Mouse (Mus musculus) common myeloid progenitor, adult 5-6 weeks (primary cell): Measurements from ENCODE around the gene Itpkc. TPM values are rescaled to one million over a fixed set of nuclear protein-coding genes. Genes with fewer than 3 reads are reported as not detected.

Experiments
- ATAC-seq: replicated peaks from 2 replicates; pipeline ENCODE4 v1.8.0; 2016; ENCODE audit warnings: low read depth, mild to moderate bottlenecking, moderate TSS enrichment, inconsistent platforms; ENCODE audit not compliant: poor library complexity, severe bottlenecking
- total RNA-seq: library from RNA; stranded (forward); fragments of 200-1000, 187-1606 nt; gene quantifications from 2 replicates; pipeline ENCODE4 v1.2.3, GENCODE M21; 2017

Itpkc gene
- total RNA-seq, 1 experiment from 2014 or later, result 5.2 TPM

DNA sequence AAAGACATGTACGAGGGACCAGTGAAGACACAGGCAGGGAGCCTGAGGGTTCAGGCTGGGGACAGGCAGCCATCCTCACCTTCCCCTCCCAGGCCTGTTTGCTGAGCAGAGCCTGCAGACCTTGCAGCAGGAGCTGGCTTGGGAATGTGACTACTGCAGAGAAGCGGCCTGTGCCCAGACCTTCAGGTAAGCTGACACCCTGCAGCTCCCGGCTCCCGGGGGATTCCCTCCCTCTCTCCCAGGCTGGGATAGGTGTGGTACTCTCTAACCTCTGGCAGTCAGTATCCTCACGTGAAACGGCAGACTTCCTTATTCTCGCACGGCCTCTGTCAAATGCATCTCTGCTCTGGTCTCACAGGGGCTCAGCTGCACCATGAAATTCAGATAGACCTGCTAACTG is 14.8 kb upstream of the Itpkc start:
- ATAC-seq, result no peak

DNA sequence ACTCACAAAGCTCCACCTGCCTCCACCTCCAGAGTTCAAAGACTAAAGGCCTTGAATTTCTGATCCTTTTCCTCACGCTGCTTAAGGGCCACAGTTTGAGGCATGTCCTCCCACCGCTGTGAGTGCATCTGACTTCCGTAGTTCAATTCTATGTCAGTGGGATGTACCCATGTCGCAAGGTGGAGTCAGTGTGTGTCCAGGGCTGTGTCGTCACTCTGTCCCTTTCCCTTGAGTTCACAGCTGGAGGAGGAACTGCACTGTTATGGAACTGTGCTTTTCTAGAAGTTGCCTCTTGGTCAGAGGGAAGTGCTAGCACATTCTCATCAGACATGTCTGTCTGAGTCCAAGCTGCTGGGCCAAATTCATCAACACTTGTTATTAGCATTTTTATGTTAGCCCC is 10.1 kb upstream of the Itpkc start:
- no peak; the same call in 1 of the 2 replicates for ATAC-seq

DNA sequence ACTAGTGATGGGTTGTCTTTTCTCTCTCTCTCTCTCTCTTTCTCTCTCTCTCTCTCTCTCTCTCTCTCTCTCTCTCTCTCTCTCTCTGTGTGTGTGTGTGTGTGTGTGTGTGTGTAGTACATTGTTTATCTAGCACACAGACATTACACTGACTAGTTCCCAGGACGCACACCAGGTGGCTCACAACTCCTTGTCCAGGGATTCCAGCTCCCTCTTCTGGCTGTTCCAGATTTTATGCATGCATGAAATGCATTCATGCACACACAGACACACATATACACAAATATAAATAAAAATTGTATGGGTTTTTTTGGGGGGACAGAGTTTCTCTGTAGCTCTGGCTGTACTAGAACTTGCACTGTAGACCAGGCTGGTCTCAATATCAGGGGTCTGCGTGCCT is 9.1 kb upstream of the Itpkc start:
- ATAC-seq, result no peak

DNA sequence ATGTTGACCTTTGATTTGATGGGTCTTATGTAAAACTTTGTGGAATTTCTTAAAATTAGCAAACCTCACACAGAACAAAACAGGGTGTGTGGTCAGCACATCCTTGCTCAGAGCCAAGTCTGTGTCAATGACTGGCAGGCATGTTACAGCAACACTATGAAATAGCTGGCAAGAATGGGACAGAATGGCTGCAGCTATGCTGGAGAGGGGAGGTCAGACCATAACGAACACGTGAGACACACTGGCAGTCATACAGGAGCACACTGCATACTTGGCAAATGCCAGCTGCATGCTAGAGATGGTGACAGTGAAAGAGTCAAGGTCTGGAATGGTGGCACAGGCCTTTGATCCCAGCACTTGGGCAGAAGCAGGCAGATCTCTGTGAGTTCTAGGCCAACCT is 7.3 kb upstream of the Itpkc start:
- no peak for ATAC-seq

DNA sequence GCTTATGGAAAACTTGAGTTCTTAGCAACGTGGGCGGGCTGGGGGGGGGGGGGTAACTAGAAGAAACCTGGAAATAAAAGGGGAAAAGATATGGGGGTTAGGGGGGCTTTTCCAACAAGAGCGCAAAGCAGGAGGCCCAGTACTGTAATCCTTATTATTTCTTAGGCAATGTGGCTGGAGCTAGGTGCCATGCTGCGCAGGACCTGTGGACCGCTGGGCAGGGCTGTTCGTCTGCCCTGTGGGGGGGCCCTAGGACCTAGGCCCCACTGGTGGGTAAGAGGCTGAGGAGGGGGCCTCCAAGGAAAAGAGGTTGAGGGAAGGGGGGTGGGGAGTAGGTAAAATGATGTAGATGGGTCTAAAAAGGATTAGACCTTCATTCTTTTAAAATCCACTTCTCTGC is 4.8 kb upstream of the Itpkc start:
- no peak for ATAC-seq

DNA sequence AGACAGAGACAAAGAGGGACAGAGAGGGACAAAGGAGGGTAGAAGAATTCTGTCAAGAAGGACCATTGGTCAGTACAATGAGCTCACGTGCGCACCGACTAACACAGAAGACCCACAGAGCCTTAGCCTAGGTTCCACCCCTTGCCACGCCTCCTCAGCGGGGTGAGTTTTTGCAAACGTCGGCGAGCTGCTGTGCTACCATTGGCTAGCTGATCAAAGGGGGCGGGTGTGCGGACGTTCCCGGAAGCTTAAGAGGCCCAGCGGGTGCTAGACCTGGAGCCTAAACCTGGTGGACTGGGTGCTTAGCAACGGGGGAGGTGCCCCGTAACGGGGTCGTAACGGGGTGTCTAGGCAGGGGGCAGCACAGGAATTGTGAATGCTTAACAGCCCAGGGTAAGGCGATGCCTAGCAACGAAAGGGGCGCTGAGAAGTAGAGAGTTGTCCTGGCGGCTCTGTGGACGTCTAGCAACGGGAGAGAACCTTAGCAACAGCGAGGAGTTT is 4.4 kb upstream of the Itpkc start, which contains the start of gene Coq8b:
Gene Coq8b (plus strand): TSS at position 243 of the 501 bp plus-strand sequence.
- peak; percentile 91 for ATAC-seq

DNA sequence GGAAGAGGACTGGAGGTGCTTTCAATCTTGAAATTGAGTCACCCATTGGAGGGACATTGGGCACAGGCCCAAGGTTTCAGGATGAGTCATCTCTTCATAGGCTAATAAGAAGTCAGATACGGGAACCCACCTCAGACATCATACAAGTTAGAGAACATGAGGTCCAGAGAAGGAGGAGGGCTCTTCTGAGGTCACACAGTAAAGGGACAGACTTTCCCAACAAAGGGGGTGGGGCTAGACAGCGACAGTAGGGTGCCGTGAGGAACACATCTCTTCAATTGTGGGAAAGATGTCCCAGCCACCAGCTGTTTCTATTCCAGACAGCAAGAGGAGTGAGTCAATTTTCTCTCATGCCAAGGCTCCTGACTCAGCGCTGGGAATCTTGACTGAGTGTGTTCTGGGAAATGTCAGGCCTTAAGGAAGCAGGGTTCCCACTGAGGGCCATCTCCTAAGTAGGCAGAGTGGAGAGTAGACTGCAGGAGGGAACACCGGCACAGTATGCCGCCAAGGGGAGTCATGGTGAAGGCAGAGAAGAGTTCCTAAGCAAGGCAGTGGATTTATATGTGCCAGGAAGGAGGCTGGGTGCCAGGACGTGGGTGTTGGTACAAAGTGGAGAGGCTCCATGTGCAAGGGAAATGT is 3.4 kb upstream of the Itpkc start:
- ATAC-seq, result no peak

DNA sequence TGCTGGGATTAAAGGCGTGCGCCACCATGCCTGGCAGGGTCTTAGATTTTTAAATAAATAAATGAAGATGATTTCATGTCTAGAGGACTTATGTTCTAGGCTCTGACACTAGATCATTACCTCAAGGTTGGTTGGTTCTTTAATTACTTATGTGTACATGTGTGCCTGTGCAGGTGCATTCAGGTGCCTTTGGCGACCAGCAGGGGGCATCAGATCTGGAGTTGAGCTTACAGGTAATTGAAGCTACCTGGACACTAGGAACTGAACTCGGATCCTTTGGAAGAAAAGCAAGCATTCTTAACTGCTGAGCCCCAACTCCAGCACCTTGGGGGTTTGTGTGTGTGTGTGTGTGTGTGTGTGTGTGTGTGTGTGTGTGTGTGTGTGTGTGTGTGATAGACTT is 2.3 kb upstream of the Itpkc start:
- no peak for ATAC-seq

DNA sequence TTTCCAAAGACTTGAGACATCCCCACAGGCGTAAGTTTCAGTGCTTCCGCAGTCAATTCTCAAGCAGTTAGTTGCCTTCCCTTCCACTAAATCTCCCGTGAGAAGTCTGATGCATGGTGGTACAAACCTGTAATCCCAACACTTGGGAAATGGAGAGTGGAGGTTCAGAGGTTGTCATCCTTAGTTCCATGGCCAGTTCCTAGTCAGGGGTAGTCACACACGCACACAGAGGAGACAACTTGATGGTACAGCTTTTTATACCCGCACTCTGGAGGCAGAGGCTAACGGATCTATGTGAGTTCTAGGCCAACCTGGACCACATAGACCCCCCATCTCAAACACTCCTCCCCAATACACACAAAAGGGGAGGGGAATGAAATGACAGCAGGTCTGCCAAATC is 404 bp upstream of the Itpkc start:
- peak; percentile 9; the same call in 1 of the 2 replicates for ATAC-seq

DNA sequence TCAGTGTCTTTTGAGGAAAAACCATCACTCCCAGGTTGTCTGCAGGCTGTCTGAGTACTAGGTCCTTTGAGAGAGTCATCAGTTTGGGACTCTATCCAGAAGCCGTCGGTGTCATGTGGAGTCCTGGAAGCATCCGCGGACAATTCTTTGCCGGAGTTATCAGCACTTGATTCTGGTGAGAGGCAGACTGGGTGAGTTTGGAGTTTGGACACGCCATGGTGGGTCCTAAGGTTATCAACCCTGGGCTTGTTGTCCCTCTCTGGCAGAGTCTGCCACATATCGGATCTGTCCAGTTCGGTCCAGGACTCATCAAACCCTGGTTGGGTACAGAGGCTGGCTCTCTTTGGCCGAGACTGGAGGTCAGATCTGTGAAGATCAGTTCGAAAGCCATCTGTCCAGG is 785 bp downstream of the Itpkc start:
- no peak for ATAC-seq

DNA sequence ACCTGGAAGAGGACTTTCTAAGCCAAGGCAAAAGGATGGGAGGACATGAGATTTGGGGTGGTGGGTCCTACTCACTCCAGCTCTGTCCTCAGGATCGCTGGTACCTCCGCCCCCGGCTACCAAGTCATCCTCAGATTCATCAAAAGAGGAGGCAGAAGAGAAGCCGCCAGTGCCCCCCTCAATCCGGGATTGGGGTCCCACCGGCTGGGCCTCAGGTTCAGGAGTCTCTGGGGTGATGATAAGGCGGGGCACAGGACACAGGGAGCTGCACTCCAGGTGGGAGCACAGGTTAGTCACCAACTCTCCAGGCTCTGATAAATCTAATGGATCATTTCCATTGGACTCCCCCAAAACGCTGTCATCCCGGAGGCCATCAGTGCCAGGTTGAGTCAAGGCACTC is 1.2 kb downstream of the Itpkc start:
- ATAC-seq, result no peak

DNA sequence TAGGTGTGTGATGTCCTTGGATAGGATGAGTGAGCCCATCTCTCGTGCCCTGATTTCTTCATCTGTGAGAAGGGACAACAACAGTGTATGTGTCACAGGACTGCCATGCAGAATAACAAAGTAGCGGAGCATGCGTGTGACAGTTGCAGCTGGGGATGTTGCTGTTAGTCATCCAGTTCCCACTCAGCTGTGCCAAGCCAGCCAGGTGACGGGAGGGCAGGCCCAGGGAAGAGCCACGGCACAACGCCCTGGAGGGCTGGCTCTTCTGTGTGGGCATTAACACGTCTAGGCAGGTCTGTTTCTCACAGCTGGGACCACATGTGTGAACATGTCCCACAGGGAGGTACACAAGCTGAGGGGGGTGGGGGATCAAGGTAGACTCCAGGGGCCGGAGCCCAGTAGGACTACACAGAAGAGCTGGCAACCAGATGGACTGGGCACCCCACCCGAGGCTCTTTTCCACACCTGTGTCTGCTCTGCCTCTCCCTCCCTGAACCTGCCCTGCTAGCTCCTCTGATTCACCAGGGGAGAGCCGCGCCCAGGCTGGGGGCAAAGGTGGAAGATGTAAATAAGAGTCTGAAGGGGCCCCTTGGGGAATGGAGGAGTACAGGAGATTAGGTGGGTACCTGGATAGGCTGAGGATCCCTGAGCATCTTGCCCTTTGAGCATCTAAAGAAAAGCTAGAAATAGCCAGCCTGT is 3.4 kb downstream of the Itpkc start:
- no peak for ATAC-seq

DNA sequence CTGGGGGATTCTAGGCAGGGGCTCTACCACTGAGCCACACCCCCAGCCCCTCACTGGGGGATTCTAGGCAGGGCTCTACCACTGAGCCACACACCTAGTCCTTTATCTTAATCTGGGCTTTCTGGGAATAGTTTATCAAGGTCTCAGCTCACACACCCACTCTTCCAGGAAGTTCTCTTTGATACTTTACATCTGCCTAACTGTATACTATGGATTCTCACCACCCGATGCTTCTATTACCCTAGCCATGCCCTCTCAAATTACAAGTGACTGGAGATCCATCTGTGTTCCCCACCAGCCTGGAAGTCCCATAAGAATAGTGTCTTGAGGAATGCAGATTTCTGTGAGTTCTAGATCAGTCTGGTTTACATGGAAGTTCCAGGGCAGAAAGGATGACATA is 5.9 kb downstream of the Itpkc start:
- no peak for ATAC-seq

DNA sequence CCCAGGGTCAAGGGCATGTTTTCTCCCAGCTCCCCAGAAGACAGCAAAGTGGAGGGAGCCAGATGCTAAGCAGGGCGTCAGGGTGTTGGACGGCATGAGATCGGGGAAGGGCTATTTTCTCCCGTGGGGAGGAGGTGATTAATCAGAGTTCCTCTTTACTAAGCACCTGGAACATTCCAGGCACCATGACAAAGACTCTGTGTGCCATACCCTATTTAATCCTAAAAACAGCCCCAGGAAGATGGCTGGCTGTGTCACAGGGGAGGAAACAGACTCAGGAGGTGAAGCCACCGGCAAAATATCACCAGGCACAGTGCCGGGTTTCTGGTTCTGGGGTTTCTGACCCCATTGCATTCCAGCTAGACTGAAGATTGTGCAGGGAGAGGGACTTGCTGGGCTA is 6.5 kb downstream of the Itpkc start:
- no peak for ATAC-seq

DNA sequence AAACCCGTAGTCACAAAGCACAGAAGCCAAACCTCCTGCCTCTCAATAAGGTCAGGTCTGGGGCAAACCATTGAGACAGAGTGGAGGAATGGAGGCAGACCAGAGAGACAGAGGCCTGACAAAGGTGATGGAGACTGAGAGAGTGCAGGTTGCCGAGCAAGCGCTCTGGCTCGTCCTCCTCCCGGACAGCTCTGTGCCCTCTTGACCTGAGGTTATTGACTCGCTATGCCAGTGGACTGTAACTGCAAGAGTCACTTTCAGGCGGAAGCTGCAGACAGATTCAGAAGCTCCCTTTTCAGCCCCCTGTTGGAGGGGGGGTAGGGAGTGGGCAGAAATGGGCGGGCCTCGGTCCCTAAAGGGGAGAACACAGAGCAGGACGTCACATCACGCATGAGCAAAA is 8.5 kb downstream of the Itpkc start:
- ATAC-seq, result no peak

DNA sequence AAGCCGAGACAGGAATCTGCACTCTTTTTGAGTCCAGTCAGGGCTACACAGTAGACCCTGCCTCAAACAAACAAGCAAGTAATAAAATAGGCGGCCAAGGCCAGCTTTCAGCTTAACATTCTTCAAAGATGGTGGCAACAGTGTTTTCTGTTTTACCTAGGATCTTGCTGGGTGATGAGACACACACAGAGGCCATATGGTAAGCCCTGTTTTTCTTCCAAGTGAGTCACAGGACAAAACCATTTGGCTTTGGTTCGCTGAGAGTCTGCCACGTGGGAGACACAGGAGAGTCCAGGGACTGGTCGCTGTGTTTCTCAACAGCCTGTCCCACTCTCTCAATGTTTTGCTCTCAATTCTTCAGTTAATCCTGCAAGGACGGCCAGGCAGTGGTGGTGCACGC is 9.9 kb downstream of the Itpkc start:
- no peak for ATAC-seq

DNA sequence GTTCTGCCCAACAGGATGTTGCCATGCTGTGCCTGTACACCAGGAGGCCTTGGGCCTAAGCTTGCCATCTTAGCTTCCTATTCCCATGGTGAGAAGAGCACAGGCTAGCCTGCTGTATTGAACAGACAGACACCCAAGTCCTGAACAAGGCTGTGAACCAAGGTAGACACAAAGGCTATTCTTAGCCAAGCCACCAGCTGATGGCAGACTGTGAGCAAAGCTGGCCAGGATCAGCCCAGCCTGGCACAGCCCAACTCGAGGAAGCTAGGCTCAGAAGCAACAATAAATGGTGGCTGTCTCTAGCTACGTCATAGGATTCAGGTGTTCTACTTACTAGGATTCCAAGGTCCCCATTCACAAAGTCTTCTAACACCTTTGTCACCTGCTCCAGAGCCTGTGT is 15.8 kb downstream of the Itpkc start:
- ATAC-seq, result no peak

DNA sequence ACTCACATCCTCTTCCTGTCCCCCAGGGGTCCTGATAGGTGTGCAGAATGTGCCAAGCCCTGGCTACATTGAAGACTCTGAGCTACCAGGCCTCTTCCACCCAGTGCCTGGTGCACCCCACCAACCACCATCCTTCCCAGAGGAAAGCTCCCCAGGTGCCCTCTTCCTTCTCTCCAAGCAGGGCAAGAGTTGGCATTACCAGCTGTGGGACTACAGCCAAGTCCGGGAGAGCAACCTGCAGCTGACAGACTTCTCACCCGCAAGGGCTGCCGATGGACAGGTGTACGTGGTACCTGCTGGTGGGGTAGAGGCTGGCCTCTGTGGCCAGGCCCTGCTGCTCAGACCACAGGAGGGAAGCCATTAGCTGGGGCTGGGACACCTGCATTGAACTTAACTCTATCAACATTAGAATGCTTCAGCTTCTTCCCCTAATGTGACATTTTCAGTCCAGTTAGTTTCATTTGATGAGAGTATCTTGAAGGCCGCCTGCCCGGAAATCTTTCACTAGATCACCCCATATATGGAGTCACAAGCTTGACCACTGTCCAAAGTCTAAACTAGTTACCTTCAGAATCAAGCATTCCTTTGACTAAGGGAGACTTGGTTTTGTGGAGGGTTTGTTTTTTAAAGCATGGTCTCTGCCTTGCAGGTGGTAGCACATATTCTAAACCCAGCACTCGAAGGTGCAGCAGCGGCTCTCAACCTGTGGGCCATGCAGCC is 24.6 kb downstream of the Itpkc start:
- no peak for ATAC-seq

DNA sequence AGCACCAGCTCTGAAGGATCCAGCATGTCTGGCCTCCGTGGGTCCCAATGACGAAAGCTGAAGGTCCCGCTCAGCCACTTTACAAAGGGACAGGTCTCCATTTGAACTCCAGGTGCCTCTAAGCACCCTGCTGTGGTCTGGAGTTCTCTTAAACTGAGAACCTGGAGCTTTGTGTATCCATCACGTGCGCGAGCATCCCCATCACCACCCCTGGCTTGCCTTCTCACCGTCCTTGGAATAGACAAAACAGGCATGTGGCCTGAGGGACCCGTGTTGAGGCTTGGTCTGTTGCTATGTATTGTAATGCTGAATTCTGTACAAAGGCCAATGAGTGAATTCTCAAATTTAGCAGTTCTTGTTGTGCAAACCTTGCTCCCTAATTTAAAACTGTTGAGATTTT is 29.7 kb downstream of the Itpkc start:
- ATAC-seq, result no peak

DNA sequence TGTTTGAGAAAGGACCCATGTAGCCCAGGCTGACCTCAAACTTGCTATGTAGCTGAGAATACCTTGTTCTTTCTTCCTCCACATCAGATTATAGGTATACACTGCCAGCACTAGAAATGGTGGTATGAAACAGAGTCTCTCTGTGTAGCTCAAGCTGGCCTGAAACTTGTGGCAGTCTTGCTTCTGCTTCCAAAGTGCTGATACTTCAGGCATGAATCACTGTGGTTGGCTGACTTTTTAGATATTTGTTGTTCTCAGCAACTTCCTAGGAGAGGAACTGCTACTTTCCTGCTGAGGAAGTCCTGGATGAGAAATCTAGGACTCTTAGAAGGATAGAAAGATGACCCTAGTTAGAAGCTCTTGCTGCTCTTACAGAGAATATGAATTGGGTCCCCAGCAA is 30.1 kb downstream of the Itpkc start:
- ATAC-seq, result no peak

DNA sequence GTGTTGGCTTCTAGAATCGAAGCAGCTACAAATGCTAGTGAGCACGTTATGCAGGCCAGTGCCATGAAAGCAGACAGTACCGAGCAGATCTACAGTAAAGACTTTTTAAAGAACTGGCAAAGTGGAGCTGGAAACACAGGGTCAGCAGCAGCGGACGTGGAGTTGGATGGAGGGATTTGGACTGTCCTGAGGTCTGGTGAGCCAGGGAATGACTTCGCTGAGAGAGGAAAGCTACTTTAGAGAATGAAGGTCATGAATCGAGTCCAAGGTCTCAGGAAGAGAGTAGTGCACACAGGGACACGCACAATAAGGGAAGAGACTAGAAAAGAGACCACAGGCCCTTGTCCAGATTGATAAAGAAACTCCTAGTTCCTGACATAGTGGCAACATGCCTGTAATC is 30.8 kb downstream of the Itpkc start:
- no peak for ATAC-seq
